Mouse (Mus musculus) right cerebral cortex, postnatal 10 days (tissue): ENCODE measurements around the gene Itgae.

Experiments
- DNase-seq, 2 experiments: peaks; one replicate each; pipeline ENCODE4 v3.0.0; 2021; ENCODE audit warnings: low spot score in 2 of 2

Itgae gene

DNA sequence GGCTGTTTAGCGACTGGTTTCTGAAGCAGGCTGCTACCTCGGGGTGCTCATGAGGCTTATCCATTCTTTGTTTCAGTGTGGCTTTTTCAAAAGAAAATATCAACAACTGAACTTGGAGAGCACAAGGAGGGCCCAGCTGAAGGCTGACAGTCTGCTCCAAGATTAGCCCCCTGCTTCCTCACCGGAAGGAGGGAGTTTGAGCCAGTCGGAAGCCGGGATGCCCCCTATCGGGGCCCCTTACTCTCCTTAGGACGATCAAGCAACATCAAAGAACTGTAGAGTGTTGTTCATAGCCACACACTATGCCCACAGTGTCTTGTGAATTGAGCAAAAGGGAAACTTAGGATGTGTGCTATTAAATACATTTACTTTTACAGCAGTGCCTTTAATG lies 56.6 kb downstream of the Itgae start:
- DNase-seq = no peak

- DNase-seq = no peak
Measured at GRCm38 (mm10) chr11:73148209-73148608, 57.8 kb downstream of the Itgae start.

DNA sequence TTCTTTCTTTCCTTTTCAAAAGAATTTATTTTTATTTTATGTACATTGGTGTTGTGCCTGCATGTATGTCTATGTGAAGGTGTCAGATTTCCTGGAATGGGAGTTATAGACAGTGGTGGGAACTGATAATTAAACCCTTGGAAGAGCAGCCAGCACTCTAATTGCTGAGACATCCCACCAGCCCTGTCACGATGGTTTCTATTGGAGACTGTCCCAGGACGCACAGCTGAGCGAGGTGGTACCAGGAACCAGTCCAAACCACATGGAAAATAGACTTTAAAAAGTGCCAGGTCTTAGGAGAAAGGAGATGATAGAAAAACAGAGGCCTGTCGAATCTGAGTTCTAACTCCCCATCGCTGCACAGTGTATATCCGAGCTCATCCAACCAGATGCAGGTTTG lies 64.7 kb downstream of the Itgae start:
- DNase-seq = no peak

DNA sequence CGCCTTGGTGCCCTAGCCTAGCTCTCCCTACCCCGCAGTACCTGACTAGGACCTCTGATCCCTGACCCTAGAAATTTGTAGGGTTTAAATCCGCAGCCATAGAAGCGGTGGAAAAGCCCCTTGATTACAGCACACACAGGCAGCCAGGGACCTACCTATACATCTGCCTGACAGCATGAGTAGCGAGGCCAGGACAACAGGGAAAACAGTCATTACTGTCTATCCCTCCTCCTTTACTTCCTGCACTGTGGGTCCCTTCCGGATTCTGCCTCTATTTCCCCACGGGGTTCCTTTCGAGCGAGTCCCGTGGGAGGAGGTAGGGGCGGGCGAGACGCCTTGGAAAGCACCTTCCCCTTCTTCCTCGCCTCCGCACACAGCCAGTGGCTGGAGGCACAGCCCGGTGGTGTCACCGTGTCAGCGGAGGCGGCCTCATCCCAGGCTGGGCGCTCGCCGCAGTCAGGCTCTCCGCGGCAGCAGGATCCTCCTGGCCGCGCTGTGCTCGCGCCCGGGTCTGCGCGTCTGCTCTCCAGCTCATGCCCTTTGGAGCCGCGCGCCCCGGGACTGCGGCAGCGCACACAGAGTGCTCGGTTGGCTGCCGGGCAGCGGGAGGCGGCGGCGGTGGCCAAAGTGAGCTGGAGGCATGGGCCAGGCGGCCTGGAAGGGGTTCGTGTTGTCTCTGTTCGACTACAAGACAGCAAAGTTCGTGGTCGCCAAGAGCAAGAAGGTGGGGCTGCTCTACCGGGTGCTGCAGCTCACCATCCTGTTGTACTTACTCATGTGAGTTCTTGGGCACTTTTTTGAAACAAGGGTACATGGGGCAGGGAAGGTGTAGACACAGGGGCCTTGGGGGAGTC lies 69.8 kb downstream of the Itgae start, which contains the start of gene P2rx5:
Gene P2rx5, plus strand, starts transcription at position 465 of the 854 bp plus-strand sequence.
- no peak for DNase-seq

GRCm38 (mm10) chr11:73160811-73161200 lies 70.4 kb downstream of the Itgae start:
- DNase-seq = no peak

GRCm38 (mm10) chr11:73161616-73162015 lies 71.2 kb downstream of the Itgae start:
- DNase-seq = no peak

DNA sequence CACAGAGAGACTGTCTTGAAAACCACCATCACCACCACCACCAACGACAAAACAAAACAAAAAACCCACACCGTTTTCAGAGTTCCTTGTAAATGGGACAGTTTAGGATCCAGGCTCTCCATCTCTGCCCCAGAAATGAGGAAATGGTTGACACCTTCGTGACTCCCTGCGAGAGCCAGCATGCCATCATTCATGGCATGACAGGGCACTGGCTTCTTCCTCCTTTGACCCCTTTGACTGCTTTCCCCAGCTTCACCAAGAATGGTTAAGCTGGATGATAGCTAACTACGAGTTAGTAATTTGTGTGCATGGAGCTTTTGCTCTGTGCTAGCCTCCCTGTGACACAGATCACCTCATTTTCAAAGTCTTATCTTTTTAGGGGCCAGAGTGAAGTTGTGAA lies 71.9 kb downstream of the Itgae start:
- no peak for DNase-seq

DNA sequence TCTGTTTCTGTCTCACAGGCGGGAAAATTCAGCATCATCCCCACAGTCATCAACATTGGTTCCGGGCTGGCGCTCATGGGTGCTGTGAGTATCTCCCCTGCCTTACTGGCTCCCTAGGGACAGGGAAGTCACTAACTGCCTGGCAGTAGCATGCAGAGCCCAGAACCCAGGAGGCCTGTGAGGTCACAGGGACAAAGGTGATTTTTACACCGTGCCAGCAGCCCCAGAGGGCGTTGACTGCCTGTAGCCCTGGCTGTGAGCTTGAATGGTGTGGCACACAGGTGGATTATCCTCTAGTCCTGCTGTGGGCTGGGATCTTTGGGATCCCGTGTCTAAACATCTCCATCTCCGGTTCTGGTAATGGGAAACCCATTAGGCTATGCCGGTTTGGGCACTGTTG lies 77.7 kb downstream of the Itgae start:
- DNase-seq = no peak

DNA sequence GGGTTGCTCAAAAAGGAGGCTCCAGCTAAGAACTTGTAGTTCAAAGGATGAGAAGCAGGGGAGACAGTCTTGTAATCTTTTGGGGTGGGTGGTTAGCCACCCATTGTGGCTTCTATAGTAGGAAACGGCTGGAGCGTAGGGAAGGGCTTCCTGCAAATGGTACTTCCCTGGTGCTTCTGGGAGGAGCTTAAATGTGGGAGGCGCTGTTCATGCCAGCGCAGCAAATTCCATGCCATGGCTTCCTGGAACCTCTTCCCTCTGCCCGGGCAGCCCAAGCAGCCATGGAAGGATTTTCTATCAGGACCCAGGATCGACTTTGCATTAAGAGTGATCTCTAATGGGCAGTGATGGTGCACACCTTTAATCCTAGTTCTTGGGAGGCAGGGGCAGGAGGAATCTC lies 78.2 kb downstream of the Itgae start:
- DNase-seq = no peak

DNA sequence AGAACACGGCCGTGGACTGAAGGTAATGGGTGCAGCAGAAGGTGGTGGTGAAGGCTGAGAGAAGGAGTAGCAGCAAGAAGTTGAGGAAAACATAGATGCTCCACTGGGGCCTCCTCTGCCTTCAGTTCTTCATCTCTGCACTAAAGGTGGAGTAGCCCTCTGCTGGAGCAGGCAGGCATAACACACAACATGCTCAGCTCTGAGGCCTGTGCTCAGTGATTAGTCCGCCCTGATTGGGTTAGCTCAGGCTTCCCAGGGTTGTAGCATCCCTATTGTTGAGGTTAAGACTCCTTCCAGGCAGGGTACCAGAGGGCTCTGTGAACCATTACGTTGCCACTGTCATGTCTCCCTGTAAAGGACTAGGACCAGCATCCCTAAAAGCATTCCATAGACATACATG lies 78.8 kb downstream of the Itgae start:
- peak; percentile 59 to 69 for DNase-seq

DNA sequence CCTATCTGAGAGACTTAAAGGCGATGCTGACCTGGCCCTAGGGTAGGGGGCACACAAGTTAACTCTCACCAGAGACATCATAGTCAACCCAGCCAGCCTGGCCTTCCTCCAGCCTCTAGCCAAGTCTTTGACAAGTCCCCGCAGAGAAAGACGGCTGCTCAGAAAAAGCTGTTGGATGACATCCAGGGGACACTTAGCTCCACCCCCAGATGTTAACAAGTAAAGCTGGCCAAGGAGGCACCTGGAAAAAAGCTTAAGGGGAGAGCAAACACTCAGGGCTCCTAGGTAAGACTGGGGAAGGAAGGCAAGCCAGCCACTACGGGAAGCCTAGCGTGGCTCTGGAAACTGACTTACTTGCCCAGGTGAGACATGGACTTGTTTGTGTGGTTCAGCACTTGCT lies 81.8 kb downstream of the Itgae start:
- DNase-seq = no peak

DNA sequence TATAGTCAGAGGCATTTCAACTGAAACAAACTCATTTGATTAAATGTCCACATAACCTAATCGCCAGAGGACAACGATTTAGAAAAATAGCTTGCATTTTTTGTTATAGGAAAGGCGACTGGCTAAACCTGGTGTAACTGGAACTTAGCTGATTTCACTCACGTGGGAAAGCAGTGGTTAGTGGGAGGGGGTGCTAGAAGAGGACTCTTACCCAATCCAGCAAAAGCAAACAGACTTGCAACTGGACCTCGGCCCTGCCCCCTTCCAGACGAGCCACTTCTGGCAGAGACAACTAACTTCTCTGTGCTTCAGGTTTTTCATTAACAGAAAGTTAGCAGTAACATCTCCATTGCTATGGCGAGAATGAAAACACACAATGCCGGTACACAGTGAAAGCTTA lies 85.2 kb downstream of the Itgae start:
- no peak for DNase-seq

DNA sequence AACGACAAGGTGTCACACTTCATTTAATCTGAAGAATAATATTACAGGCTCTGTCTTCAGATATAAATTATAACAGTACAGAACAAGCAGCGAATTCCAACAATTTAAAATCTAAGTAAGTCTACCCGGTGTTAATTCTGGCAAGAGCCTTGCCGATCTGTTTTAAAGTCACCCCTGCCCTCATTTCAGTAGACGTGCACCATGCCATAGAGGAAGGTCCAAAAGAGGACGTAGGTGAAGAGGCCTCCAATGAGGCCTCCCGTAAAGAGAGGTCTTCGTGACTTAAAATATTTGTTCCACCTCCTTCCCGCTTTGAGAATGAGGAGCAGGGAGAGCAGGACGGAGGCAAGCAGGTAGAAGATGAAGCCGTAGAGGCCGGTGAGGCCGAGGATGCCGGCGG lies 85.8 kb downstream of the Itgae start:
- no peak for DNase-seq

DNA sequence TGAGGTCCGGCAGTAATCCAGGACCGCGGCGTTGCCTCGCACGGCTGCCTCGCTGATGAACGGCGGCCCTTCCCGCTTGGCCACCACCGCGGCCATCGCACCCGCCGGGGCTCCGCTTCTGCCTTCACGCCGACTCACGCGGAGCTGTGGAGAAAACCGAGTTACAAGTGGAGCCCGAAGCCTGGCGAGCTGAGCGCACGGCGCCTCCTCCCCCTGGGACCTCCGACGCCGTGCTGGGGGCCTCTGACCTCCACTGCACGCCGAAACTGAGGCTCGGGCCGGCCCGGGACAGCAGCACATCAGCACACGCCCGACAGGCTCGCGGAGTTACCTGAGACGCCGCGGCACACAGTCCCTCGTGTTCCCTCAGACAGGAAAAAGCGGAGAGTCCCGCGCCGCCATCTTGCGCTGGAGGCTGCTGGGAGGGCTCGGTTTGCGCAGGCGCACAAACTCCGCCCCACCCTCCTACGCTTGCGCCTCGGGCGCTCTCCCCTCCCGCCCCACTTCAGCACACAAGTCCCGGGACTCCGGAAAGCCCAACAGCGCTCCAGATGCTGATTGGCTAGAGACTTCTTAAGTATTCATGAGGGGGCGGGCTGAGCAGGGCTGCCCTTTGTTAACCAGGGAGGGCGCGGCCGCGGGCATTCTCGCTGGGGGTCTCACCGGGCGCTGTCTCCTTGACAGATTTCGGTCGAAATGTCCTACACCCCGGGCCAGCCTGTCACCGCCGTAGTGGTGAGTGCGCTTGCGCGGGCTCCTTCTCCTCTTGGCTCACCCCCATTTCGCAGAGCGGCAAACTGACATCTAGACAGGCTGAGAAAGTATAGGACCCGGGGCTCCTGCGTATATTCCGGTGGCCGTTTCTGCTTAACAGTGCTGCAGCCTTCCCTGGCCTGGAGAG lies 86.5 kb downstream of the Itgae start, which contains the start of the genes Emc6 and Tax1bp3:
Gene Emc6, minus strand, starts transcription at position 430 of the 901 bp plus-strand sequence.
Gene Tax1bp3, plus strand, starts transcription at position 476 of the 901 bp plus-strand sequence.
- peak; percentile 97 for DNase-seq

DNA sequence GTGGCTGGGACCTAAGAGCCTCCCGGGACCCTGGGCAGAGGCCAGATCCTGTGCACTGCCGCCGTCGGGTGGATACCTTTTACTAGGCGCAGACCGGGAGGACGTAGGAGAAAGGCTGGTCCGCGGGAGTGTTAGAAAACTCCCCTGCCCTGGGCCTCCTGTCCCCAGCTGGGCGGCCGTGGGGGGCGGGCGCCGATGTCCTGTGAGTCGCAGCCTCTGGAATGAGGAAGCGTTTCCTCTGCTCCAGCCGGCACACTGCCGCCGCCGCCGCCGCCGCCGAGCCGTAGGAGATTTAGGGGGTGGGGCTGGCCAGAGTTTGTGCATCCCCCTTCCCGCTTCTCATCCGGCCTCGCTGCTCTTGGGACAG lies 87.1 kb downstream of the Itgae start:
- DNase-seq = peak; percentile 58 to 60

GRCm38 (mm10) chr11:73177895-73178294 lies 87.5 kb downstream of the Itgae start:
- DNase-seq = no peak

- no peak for DNase-seq
Measured at GRCm38 (mm10) chr11:73185872-73186615, 95.7 kb downstream of the Itgae start.

- DNase-seq = no peak
Measured at GRCm38 (mm10) chr11:73187231-73187630, 96.8 kb downstream of the Itgae start.

- DNase-seq = peak; percentile 35 to 45
Measured at GRCm38 (mm10) chr11:73193047-73193446, 102.7 kb downstream of the Itgae start.

- DNase-seq = no peak
Measured at GRCm38 (mm10) chr11:73194444-73194843, 104.1 kb downstream of the Itgae start.
